ENCODE assay signal across 8 mouse cellular contexts in genomic region chr5:44414441-44414840, GRCm38 (mm10).
DNase-seq lines count a peak whose midpoint lies in the region; ATAC-seq lines count a peak whose summit lies in the region.

No protein-coding gene starts in this region.

- WGBS in midbrain, embryonic 14.5 days = 48% methylated on average over 7 of the region's 7 CpGs
- 77% methylated on average over 7 of the region's 7 CpGs for WGBS in midbrain, embryonic 10.5 days
- 15% methylated on average over 7 of the region's 7 CpGs for WGBS in embryonic facial prominence, embryonic 15.5 days

- no peak overlapping the region for H3K27ac ChIP-seq in midbrain, embryonic 14.5 days (replicated peaks; ENCODE audit: low read depth, low read length)
- H3K27ac ChIP-seq in midbrain, embryonic 10.5 days (replicated peaks) = no peak overlapping the region
- peak overlapping the region; percentile 78 for H3K27ac ChIP-seq in embryonic facial prominence, embryonic 15.5 days (replicated peaks)

- DNase-seq in midbrain, embryonic 14.5 days = peak; percentile 66
- no peak for DNase-seq in midbrain, embryonic 10.5 days (ENCODE audit: low spot score)
- peak; percentile 79 to 83 for DNase-seq in heart, postnatal 10 days
- DNase-seq in layer of hippocampus, postnatal 36 days = peak; percentile 79 to 85
- DNase-seq in ovary, postnatal 36 days (ENCODE audit: low spot score) = peak; percentile 23
- peak; percentile 64 to 80 for DNase-seq in urinary bladder, postnatal 4 days (ENCODE audit: low spot score in 2 of 2)
- DNase-seq in thymus, postnatal 0 days (ENCODE audit: low spot score) = no peak

- H3K4me1 ChIP-seq in midbrain, embryonic 14.5 days (ENCODE audit: control insufficient read depth, insufficient read depth, low read length) = no peaks in the 10 kb centered on the region
- H3K4me1 ChIP-seq in midbrain, embryonic 10.5 days = no peaks in the 10 kb centered on the region
- peaks cover 11% of the 10 kb centered on the region for H3K4me1 ChIP-seq in embryonic facial prominence, embryonic 15.5 days

- no peaks in the 10 kb centered on the region for H3K27me3 ChIP-seq in midbrain, embryonic 14.5 days (ENCODE audit: control insufficient read depth, insufficient read depth, low read length)
- no peaks in the 10 kb centered on the region for H3K27me3 ChIP-seq in midbrain, embryonic 10.5 days (ENCODE audit: low read depth, poor library complexity, severe bottlenecking)
- H3K27me3 ChIP-seq in embryonic facial prominence, embryonic 15.5 days = no peaks in the 10 kb centered on the region

- no peak overlapping the region for H3K4me2 ChIP-seq in midbrain, embryonic 14.5 days (ENCODE audit: low read length)
- no peak overlapping the region for H3K4me2 ChIP-seq in embryonic facial prominence, embryonic 15.5 days (replicated peaks)

- no peak overlapping the region for H3K9ac ChIP-seq in midbrain, embryonic 14.5 days (replicated peaks; ENCODE audit: low read length)
- no peak overlapping the region for H3K9ac ChIP-seq in embryonic facial prominence, embryonic 15.5 days

- ATAC-seq in midbrain, embryonic 14.5 days (ENCODE audit: low FRiP score, low TSS enrichment) = no peak
- ATAC-seq in embryonic facial prominence, embryonic 15.5 days (ENCODE audit: insufficient number of reproducible peaks, low FRiP score, low TSS enrichment, low read depth) = peak; percentile 87

- no peak overlapping the region for H3K4me3 ChIP-seq in midbrain, embryonic 14.5 days (replicated peaks; ENCODE audit: low read depth, low read length)
- no peak overlapping the region for H3K4me3 ChIP-seq in midbrain, embryonic 10.5 days
- H3K4me3 ChIP-seq in embryonic facial prominence, embryonic 15.5 days (replicated peaks) = no peak overlapping the region

- H3K36me3 ChIP-seq in midbrain, embryonic 14.5 days (ENCODE audit: control insufficient read depth, insufficient read depth, low read length) = no peaks in the 10 kb centered on the region
- no peaks in the 10 kb centered on the region for H3K36me3 ChIP-seq in midbrain, embryonic 10.5 days
- H3K36me3 ChIP-seq in embryonic facial prominence, embryonic 15.5 days = no peaks in the 10 kb centered on the region

- intact Hi-C loops in heart, postnatal 10 days (cut with DNase I) = no loop called here

- H3K9me3 ChIP-seq in midbrain, embryonic 14.5 days (ENCODE audit: control insufficient read depth, low read length) = no peaks in the 10 kb centered on the region
- no peaks in the 10 kb centered on the region for H3K9me3 ChIP-seq in midbrain, embryonic 10.5 days (replicated peaks)
- H3K9me3 ChIP-seq in embryonic facial prominence, embryonic 15.5 days (replicated peaks) = no peaks in the 10 kb centered on the region

Comparison
In these comparisons a context has a peak if more than half of its experiments do, and no peak if none do; other contexts are left out.
1. DNase-seq: peak in midbrain, embryonic 14.5 days (single experiment), heart, postnatal 10 days (2 of 2), layer of hippocampus, postnatal 36 days (2 of 2), ovary, postnatal 36 days (single experiment) and urinary bladder, postnatal 4 days (2 of 2); none in midbrain, embryonic 10.5 days (single experiment) and thymus, postnatal 0 days (single experiment).